Mouse (Mus musculus) mouse trophoblast stem cell (cell line): ENCODE results near the gene Gm47995.
"Not testable (repeated sequence)": the region's sequence is repeated elsewhere in the genome, so short reads cannot be mapped to it uniquely, and the experiment has no call there.

Experiments
- in situ Hi-C, 2 experiments: fragments of 300-500 bp; cut with MseI, MboI; formaldehyde crosslinking; loops; 2 replicates in 1 of 2; 3 replicates in 1 of 2; pipeline ENCODE4 v1.15.1; 2025

Gm47995 gene

GRCm38 (mm10) chr1:151198120-151198519 is at the start of gene Gm47995:
Gene Gm47995 (plus strand): TSS chr1:151198448.
- in situ Hi-C loops = not testable (repeated sequence)

- in situ Hi-C loops = no loop called here
Observed at GRCm38 (mm10) chr1:151150211-151150610, 48.0 kb upstream of the Gm47995 start.

- in situ Hi-C loops = no loop called here
Observed at GRCm38 (mm10) chr1:151151089-151151488, 47.2 kb upstream of the Gm47995 start.

GRCm38 (mm10) chr1:151153056-151153652 is 45.1 kb upstream of the Gm47995 start:
- in situ Hi-C loops = no loop called here

GRCm38 (mm10) chr1:151154131-151154530 is 44.1 kb upstream of the Gm47995 start:
- in situ Hi-C loops = not testable (repeated sequence)

- in situ Hi-C loops = no loop called here
Observed at GRCm38 (mm10) chr1:151156129-151156528, 42.1 kb upstream of the Gm47995 start.

GRCm38 (mm10) chr1:151156777-151157632 is 41.2 kb upstream of the Gm47995 start:
- in situ Hi-C loops = no loop called here

- in situ Hi-C loops = no loop called here
Observed at GRCm38 (mm10) chr1:151157963-151158856, 40.0 kb upstream of the Gm47995 start.

GRCm38 (mm10) chr1:151158857-151159510 is 39.3 kb upstream of the Gm47995 start:
- in situ Hi-C loops = no loop called here

- in situ Hi-C loops = no loop called here
Observed at GRCm38 (mm10) chr1:151166031-151166430, 32.2 kb upstream of the Gm47995 start.

- in situ Hi-C loops = no loop called here
Observed at GRCm38 (mm10) chr1:151167297-151168047, 30.8 kb upstream of the Gm47995 start.

- in situ Hi-C loops = no loop called here
Observed at GRCm38 (mm10) chr1:151168637-151169036, 29.6 kb upstream of the Gm47995 start.

- in situ Hi-C loops = no loop called here
Observed at GRCm38 (mm10) chr1:151171572-151172461, 26.4 kb upstream of the Gm47995 start.

GRCm38 (mm10) chr1:151177030-151177936 is 21.0 kb upstream of the Gm47995 start:
- in situ Hi-C loops = no loop called here

GRCm38 (mm10) chr1:151177937-151178271 is 20.3 kb upstream of the Gm47995 start:
- in situ Hi-C loops = no loop called here

- in situ Hi-C loops = no loop called here
Observed at GRCm38 (mm10) chr1:151178505-151179083, 19.7 kb upstream of the Gm47995 start.

GRCm38 (mm10) chr1:151180167-151180566 is 18.1 kb upstream of the Gm47995 start:
- in situ Hi-C loops = no loop called here

- in situ Hi-C loops = not testable (repeated sequence)
Observed at GRCm38 (mm10) chr1:151182266-151182665, 16.0 kb upstream of the Gm47995 start, which contains the start of gene Gm47985. Gene Gm47985 (plus strand): TSS chr1:151182537.
